Mouse (Mus musculus) heart, embryonic 10.5 days (tissue): ENCODE measurements around the gene Pcid2. TPM values are rescaled to one million over a fixed set of nuclear protein-coding genes. Genes with fewer than 3 reads are reported as not detected.
"Not testable (repeated sequence)": the region's sequence is repeated elsewhere in the genome, so short reads cannot be mapped to it uniquely, and the experiment has no call there.

Experiments used
- DNase-seq: peaks from one replicate; pipeline ENCODE4 v3.0.0-alpha.2; 2017; ENCODE audit warnings: low spot score
- H3K27ac ChIP-seq: fragments of 300-500 bp; sonication (generic); 2 replicates; pipeline ENCODE4 v1.5.1; 2016; ENCODE audit warnings: mild to moderate bottlenecking
- H3K27me3 ChIP-seq: fragments of 300-500 bp; sonication (generic); 2 replicates; pipeline ENCODE4 v1.6.1; 2016; ENCODE audit warnings: mild to moderate bottlenecking; ENCODE audit not compliant: poor library complexity, insufficient read depth, severe bottlenecking
- H3K36me3 ChIP-seq: fragments of 300-500 bp; sonication (generic); 2 replicates; pipeline ENCODE4 v1.6.1; 2016; ENCODE audit warnings: mild to moderate bottlenecking, moderate library complexity
- H3K4me1 ChIP-seq: fragments of 300-500 bp; sonication (generic); 2 replicates; pipeline ENCODE4 v1.6.1; 2016; ENCODE audit warnings: mild to moderate bottlenecking
- H3K4me3 ChIP-seq: fragments of 300-500 bp; sonication (generic); 2 replicates; pipeline ENCODE4 v1.5.1; 2016; ENCODE audit warnings: mild to moderate bottlenecking, moderate library complexity
- H3K9me3 ChIP-seq: fragments of 300-500 bp; sonication (generic); 2 replicates; pipeline ENCODE4 v1.6.1; 2016; ENCODE audit warnings: mild to moderate bottlenecking, moderate library complexity
- WGBS: fragments of 180-500 bp; shearing (Covaris S2); methylation state at CpG from one replicate; pipeline ENCODE4 v1.1.7; 2016; 5-methylcytosine and 5-hydroxymethylcytosine counted together
- polyA plus RNA-seq: library from polyadenylated mRNA; unstranded; fragments of >200 nt; fragmentation: Nextera tagmentation; extraction: Ambion mirVana; gene quantifications from 2 replicates; pipeline ENCODE4 v1.2.1, GENCODE M21; 2016

Pcid2 gene
- polyA plus RNA-seq: 33.0 and 39.4 TPM in 2 replicates

DNA sequence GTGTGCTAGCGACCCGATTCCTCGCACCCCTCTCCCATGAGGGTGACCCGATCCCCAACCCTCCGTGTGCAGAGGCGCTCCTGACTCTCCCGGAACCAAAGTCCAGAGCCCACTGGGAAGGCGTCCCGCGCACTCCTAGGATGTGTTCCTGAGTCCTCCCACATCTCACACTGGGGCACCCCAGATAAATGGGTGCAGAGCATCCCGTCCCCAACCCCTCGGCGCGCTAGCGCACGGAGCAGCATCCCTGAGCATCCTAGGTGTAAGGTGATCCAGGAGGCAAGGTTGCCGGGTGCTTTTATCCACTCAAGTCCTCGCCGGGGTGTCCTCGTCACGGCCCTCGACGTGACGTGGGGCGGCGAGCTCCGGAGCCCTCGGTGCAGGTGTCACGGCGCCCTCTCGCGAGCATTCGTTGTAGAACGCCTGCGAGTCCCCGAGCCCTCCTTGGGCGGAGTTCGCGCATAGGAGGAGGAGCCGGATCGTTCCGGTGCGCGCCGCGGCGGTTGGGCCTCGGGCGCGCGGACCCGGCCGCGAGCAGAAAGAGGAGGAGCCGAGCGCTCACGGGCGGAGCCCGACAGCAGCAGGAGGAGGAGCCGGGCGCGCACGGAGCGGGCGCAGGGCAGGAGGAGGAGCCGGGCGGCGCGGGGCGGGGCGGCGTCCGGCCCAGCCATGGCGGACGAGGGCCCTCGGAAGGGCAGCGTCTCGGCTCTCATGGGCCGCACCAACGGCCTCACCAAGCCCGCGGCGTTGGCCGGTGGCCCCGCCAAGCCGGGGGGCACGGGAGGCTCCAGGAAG is at the start of gene Pcid2, which contains the start of gene Cul4a:
Gene Pcid2, minus strand, starts transcription at position 373 of the 795 bp plus-strand sequence.
Gene Cul4a, plus strand, starts transcription at position 535 of the 795 bp plus-strand sequence.
- H3K27ac ChIP-seq: peak within 1 kb of the TSS; percentile 95
- WGBS: under 1% methylated on average over 83 of the region's 87 CpGs

DNA sequence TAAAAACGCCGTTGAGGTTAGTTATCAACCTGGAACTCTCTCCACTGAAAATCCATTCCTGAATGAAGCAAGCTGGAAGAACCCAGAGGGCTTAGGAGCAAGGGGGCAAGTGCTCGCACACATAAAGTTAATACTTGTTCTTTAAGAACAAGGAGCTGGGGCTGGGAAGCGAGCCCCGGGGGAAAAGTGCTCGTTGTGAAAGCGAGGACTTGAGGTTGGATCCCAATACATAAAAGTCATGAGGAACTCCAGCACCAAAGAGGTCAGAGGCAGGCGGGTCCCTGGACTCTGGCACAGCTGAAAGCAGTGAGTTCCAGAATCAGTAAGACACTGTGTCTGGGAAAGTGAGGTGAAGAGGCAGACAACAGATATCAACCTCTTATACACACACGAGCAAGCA is 48.8 kb upstream of the Pcid2 start:
- Histone ChIP-seq H3K9me3 (no peaks in the 10 kb centered on the region), H3K4me3 (no peak overlapping the region), H3K4me1 (peaks cover 6% of the 10 kb centered on the region; the same call in 1 of the 2 replicates), H3K36me3 (peaks cover 16% of the 10 kb centered on the region), H3K27me3 (no peaks in the 10 kb centered on the region), H3K27ac (no peak overlapping the region)
- 80% methylated on average over 9 of the region's 9 CpGs for WGBS
- DNase-seq: no peak

More for the DNA sequence above, at the start of gene Pcid2, which contains the start of gene Cul4a:
- Histone ChIP-seq H3K27me3 (no peaks in the 10 kb centered on the region), H3K4me1 (peaks cover 44% of the 10 kb centered on the region), H3K9me3 (no peaks in the 10 kb centered on the region), H3K4me3 (peak within 1 kb of the TSS; percentile 91), H3K36me3 (peaks cover 18% of the 10 kb centered on the region; the same call in 1 of the 2 replicates)
- DNase-seq: peak; percentile 99

DNA sequence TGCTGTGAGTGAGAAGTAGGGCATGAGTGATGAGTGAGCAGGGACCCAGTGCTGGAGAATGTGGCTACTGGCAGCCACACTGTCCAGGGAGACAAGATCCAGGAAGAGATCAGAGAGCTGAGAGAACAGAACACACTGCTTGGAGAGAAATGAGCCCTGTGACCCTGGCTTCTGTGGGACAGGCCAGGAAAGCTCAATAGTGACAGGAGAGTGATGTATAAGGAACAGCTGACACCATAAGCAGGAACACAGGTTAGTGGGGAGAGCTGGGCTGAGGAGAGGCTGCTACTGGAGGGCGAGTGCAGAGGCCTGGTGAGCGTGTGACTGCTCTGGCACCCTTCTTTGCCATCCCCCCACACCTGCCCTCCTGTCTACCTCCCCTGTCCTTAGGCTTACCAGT is 45.7 kb upstream of the Pcid2 start:
- H3K9me3 ChIP-seq: no peaks in the 10 kb centered on the region
- no peak overlapping the region for H3K27ac ChIP-seq
- no peaks in the 10 kb centered on the region for H3K27me3 ChIP-seq
- no peak for DNase-seq
- H3K36me3 ChIP-seq: peaks cover 45% of the 10 kb centered on the region
- 80% methylated on average over 2 of the region's 2 CpGs for WGBS
- H3K4me1 ChIP-seq: no peaks in the 10 kb centered on the region
- no peak overlapping the region for H3K4me3 ChIP-seq

DNA sequence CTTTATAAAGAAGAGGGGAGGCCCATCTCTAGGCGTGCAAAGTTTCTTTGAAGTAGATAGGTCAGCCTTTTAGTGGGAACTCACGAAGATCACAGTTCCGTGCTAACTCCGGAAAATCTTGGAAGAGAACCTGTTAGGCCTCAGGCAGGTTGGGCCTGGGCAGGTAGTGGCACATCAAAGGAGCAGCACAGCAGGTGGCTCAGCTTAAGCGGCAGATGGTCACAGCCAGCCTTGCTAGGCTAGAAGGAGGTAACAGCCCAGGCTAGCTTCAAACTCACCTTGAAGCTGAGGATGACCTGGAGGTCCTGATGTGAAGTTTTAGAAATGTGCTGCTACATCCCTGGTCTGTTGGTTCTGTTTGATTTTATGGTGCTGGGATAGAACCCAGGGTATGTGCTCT is 44.6 kb upstream of the Pcid2 start:
- H3K9me3 ChIP-seq: no peaks in the 10 kb centered on the region
- H3K27me3 ChIP-seq: no peaks in the 10 kb centered on the region
- no peak for DNase-seq
- WGBS: 44% methylated on average over 5 of the region's 5 CpGs
- no peaks in the 10 kb centered on the region for H3K4me1 ChIP-seq
- peaks cover 55% of the 10 kb centered on the region for H3K36me3 ChIP-seq
- H3K27ac ChIP-seq: no peak overlapping the region
- H3K4me3 ChIP-seq: no peak overlapping the region

DNA sequence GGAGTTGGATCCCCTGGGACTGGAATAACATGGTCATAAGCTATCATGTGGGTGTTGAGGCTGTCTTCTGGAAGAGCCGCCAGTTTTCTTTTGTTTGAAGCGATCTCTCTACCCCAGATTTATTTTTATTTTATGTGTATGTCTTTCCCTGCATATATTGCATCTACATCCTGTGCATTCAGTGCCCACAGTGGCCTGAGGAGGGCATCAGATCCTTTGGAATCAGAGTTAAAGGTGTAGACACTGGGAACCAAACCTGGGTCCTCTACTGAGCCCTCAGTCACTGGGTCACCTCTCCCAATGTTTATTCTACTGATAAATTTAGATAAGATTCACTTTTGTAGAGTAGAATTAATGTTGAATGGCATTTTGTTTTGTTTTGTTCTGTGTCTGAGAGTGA is 44.0 kb upstream of the Pcid2 start:
- no peaks in the 10 kb centered on the region for H3K27me3 ChIP-seq
- no peak overlapping the region for H3K27ac ChIP-seq
- no peak overlapping the region for H3K4me3 ChIP-seq
- no peaks in the 10 kb centered on the region for H3K4me1 ChIP-seq
- H3K36me3 ChIP-seq: peaks cover 61% of the 10 kb centered on the region
- WGBS: 97% methylated on average over 2 of the region's 2 CpGs
- H3K9me3 ChIP-seq: no peaks in the 10 kb centered on the region
- no peak for DNase-seq

DNA sequence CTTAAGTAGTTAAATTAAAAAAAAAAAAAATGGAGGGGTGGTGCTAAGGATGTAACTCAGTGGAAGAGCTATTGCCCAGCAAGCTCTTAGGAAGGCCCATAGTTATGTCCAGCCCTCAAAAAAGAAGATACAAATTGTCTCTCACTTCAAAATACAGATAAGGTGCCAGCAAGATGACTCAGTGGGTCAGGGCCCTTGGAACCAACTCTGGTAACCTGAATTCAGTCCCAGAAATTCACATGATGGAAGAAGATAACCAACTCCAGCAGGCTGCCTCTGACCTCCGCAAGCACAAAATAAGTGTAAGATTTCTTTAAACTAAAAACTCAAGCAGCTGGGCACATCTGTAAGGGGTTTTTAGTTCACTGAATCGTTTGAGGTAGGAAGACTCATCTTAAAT is 43.2 kb upstream of the Pcid2 start:
- no peaks in the 10 kb centered on the region for H3K27me3 ChIP-seq
- 93% methylated on average over 2 of the region's 2 CpGs for WGBS
- DNase-seq: no peak
- H3K36me3 ChIP-seq: peaks cover 68% of the 10 kb centered on the region
- H3K27ac ChIP-seq: no peak overlapping the region
- H3K4me1 ChIP-seq: no peaks in the 10 kb centered on the region
- no peaks in the 10 kb centered on the region for H3K9me3 ChIP-seq
- no peak overlapping the region for H3K4me3 ChIP-seq

DNA sequence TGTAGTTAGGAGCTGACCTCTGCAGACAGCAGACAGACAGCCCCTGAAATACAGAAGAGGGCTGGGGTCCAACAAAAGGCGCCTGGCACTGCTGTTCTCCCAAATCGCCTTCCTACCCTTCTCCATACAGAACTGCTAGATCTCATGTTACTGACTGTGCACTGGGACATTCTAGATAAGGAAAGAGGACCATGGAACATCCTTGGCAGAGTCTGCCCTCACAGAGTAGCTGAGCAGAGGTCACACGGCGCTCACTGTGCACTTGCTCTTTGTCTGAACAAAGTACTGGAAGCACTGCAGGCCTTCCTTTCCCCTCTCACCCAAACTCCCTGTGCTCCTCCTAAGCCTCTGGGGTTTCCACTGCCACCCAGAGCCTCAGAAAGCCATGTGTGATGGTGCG is 36.4 kb upstream of the Pcid2 start:
- DNase-seq: no peak
- no peaks in the 10 kb centered on the region for H3K27me3 ChIP-seq
- WGBS: 91% methylated on average over 5 of the region's 5 CpGs
- peaks cover 99% of the 10 kb centered on the region for H3K36me3 ChIP-seq
- H3K27ac ChIP-seq: no peak overlapping the region
- H3K4me1 ChIP-seq: no peaks in the 10 kb centered on the region
- H3K9me3 ChIP-seq: no peaks in the 10 kb centered on the region
- no peak overlapping the region for H3K4me3 ChIP-seq

DNA sequence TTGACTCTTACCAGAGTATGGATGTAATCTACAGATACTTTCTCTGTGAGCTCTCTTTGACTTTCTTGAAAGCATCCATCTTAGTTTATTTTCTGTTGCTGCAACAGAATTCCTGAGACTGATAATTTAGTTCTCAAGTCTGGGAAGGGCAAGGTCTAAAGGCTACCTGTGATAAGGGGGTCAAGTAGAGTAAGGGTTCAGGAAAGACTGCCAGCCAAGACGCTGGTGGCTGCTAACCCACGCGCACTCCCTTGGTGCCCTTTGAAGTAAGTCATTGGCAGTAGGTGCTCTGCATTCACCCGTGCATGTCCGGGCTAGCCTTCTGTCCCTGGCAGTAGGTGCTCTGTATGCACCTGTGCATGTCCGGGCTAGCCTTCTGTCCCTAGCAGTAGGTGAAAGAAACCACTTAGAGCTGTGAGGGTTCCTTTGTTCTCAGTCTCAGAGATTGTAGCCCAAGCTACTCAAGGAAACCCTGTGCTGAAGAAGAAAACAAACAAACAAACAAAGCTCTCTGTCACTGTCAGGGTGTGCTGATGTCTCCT is 34.5 kb upstream of the Pcid2 start:
- Histone ChIP-seq H3K9me3 (no peaks in the 10 kb centered on the region), H3K4me3 (no peak overlapping the region), H3K27me3 (no peaks in the 10 kb centered on the region), H3K36me3 (peaks cover 99% of the 10 kb centered on the region), H3K4me1 (no peaks in the 10 kb centered on the region), H3K27ac (no peak overlapping the region)
- DNase-seq: no peak
- 90% methylated on average over 6 of the region's 6 CpGs for WGBS

DNA sequence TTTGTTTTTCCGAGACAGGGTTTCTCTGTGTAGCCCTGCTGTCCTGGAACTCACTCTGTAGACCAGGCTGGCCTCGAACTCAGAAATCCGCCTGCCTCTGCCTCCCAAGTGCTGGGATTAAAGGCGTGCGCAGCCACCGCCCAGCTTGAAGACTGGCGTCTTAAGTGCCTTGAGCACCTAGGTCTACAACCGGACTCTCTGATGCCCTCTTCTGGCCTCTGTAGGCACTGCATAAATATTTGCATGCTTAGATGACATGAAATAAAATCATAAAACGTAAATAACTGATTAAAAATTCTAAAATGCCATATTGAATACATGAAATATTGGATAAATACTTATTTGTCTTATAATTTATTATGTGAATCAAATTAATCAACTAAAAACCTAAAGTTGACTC is 27.0 kb upstream of the Pcid2 start:
- not testable (repeated sequence) for H3K4me3 ChIP-seq, H3K27me3 ChIP-seq, H3K27ac ChIP-seq, H3K9me3 ChIP-seq, DNase-seq, H3K4me1 ChIP-seq
- H3K36me3 ChIP-seq: peaks cover 93% of the 10 kb centered on the region
- 70% methylated on average over 9 of the region's 9 CpGs for WGBS

DNA sequence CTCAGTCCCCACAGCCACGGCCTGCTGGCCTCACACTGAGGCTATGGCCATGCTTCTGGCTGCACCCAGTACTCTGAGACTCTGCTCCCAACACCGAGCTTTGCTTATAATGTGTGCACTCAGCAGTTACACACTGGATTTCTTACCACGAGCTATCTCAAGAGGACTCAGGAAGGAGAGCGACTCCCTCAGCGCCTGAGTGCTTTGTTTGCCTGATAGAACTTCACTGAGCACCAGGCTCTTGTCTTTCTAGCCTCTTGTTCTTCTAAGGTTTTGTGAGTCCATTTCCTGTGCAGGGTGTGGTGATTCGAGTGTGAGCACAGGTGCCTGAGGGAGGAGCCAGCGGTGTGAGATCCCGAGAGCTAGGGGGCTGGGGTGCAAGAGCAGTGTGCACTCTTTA is 19.6 kb upstream of the Pcid2 start:
- 88% methylated on average over 8 of the region's 8 CpGs for WGBS
- no peak overlapping the region for H3K4me3 ChIP-seq
- no peaks in the 10 kb centered on the region for H3K27me3 ChIP-seq
- H3K4me1 ChIP-seq: peaks cover 20% of the 10 kb centered on the region
- DNase-seq: no peak
- H3K27ac ChIP-seq: no peak overlapping the region
- H3K36me3 ChIP-seq: peaks cover 81% of the 10 kb centered on the region
- H3K9me3 ChIP-seq: no peaks in the 10 kb centered on the region

DNA sequence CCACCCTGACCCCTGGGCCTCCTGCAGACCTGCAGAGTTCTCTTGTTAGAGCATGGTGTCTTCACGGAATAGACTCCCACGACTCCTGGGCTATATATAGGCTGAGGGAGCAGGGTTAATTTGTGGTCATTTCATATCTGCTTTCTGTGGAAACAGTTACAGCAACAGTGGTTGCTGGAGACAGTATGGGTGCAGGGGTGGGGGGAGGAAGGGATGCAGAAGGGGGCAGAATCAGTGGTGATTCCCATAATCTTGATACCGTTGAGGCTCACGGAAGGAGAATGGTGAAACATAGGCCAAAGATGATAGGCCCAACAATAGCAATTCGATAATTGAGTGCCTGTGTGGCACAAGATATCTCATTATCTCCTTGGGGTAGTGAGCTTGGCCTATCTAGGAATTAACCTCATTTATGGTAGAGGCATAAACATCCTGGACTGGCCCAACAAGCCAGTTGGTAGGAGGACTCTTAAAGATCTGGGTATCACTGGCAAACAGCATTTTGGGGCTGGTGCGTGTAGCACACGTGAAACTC is 17.7 kb upstream of the Pcid2 start:
- H3K4me1 ChIP-seq: peaks cover 32% of the 10 kb centered on the region
- no peaks in the 10 kb centered on the region for H3K27me3 ChIP-seq
- no peak for DNase-seq
- no peak overlapping the region for H3K4me3 ChIP-seq
- peaks cover 81% of the 10 kb centered on the region for H3K36me3 ChIP-seq
- WGBS: 70% methylated on average over 7 of the region's 7 CpGs
- H3K9me3 ChIP-seq: no peaks in the 10 kb centered on the region
- no peak overlapping the region for H3K27ac ChIP-seq

DNA sequence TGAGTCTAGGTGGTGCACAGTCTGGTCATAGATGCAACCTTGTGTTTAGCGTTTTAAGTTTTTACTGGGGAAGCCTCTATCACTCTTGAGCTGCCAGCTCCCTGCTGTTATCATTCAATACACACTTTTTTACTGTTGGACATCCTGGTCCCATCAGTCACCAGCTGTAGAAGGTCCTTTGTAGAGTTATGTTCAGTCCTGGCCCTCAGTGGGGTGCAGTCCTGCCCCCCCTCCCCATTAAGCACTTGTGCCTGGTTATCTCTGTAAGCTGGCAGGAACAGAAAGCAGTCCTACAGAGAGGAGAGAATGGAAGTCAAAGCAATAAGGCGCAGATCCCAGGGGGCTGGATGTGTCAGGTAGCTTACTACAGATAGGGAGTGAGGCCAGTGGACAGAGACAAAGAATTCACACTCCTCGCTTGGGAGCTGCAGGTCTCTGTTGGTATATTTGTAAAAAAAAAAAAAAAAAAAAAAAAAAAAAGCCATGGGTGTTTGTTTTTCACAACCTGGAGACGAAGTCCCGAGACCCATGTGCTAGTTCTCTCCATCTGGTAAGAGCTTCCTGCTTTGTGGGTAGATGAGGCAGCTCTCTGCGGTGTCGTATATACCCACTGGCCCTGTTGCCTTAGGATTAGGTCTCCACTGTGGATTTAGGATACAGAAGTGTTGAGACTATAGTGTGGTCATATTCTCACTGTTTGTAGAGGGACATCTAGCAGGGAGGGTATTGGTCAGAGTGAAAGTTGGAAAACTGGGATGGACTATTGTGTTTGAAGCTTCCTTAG is 15.8 kb upstream of the Pcid2 start:
- WGBS: 62% methylated on average over 7 of the region's 7 CpGs
- Histone ChIP-seq H3K27ac (peak overlapping the region; percentile 36; the same call in 1 of the 2 replicates), H3K36me3 (peaks cover 70% of the 10 kb centered on the region), H3K9me3 (no peaks in the 10 kb centered on the region), H3K4me1 (peaks cover 32% of the 10 kb centered on the region), H3K4me3 (no peak overlapping the region), H3K27me3 (no peaks in the 10 kb centered on the region)
- peak; percentile 79 for DNase-seq

DNA sequence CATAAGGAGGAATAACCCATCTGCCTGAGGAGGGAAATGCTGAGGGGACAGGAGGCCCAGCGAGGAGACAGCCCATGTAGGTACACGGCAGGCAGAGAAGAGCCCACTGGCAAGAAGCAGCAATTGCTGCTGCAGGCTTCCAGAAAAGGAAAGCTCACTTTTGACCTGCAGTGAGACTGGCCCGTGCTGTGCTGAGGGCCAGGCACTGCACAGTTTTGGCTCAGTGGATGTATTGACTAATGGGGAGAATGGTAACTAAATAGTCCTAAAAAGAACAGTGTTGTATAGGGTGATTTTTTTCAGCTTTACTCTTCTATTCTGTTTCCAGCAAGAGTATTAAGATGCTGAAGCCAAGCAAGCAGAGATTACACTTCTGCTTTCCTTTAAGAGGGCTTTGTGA is 13.3 kb upstream of the Pcid2 start:
- WGBS: 77% methylated on average over 3 of the region's 3 CpGs
- Histone ChIP-seq H3K27ac (no peak overlapping the region), H3K4me1 (peaks cover 32% of the 10 kb centered on the region), H3K4me3 (no peak overlapping the region), H3K36me3 (peaks cover 61% of the 10 kb centered on the region), H3K9me3 (no peaks in the 10 kb centered on the region), H3K27me3 (no peaks in the 10 kb centered on the region)
- no peak for DNase-seq
